Mouse (Mus musculus): ENCODE measurements around the gene Ccdc88b. TPM values are rescaled to one million over a fixed set of nuclear protein-coding genes. Genes with fewer than 3 reads are reported as not detected.

The Ccdc88b gene
- total and polyA plus RNA-seq, 2 experiments = 1.4 to 1.9 TPM

DNA sequence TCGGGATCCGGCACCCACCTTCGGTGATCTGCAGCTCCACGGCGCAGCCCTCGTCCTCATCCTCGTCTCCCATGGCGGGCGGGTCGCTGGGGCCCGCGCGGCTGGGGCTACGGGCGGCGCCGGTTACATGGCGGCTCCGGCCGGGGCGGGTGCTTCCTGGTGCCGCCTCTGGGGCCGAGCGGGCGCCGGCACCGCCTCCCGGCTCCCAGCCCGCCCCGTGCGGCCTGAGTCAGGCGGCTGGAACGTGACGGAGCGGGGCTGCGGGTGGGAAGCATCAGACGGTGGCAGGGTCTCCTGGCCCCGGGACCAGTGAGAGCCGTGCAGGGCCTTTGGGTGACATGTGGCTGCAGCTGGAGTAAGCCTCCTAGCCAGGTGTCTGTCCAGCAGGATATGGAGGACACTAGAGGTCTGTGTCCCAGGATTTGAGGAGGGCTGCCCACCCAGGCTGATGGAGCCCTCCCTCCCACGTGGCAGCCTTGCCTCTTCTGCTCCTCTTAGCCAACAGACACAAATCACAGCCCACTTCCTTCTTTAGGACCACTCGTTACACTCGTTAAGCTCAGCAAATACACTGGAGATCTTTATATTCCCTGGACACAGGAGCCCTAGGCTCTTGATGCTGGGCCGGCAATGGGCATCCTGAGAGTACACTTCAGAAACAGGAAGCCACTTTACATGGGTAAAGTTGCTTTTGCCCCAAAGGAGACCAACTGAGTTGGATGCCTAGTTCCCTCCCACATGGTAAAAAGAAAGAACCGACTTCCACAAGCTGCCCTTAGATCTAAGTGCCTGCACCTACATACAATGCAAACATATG is 17.3 kb downstream of the Ccdc88b start, which contains the start of gene Rps6ka4:
TSS of gene Rps6ka4 (minus strand) at position 162 of the 817 bp plus-strand sequence.
- Histone ChIP-seq H3K4me1 (ENCODE audit: control insufficient read depth, insufficient read depth, low read length) (peaks cover 4% of the 10 kb centered on the region; the same call in 1 of the 2 replicates), H3K79me2 (ENCODE audit: control insufficient read depth, insufficient read depth, low read length) (no peaks in the 10 kb centered on the region), H3K9ac (ENCODE audit: low read depth, low read length) (peak within 1 kb of the TSS; percentile 77), H3K4me3 (ENCODE audit: insufficient read depth, low read depth, low read length) (peak within 1 kb of the TSS; percentile 95), H3K36me3 (ENCODE audit: control insufficient read depth, insufficient read depth, low read length) (no peaks in the 10 kb centered on the region), H3K27me3 (ENCODE audit: control insufficient read depth, insufficient read depth, low read length) (no peaks in the 10 kb centered on the region), H3K27ac (replicated peaks; ENCODE audit: insufficient read depth, low read depth, low read length) (no peak within 1 kb of the TSS)
- DNase-seq (ENCODE audit: extremely low read depth, low read depth, low spot score) = no peak
- WGBS = 3% methylated on average over 44 of the region's 44 CpGs
- TF ChIP-seq POLR2A (IDR thresholded peaks at IDR 0.05; ENCODE audit: extremely low read depth, insufficient read depth, low read length) (no peak), CTCF (IDR thresholded peaks at IDR 0.05; ENCODE audit: low read depth, low read length) (no peak)

DNA sequence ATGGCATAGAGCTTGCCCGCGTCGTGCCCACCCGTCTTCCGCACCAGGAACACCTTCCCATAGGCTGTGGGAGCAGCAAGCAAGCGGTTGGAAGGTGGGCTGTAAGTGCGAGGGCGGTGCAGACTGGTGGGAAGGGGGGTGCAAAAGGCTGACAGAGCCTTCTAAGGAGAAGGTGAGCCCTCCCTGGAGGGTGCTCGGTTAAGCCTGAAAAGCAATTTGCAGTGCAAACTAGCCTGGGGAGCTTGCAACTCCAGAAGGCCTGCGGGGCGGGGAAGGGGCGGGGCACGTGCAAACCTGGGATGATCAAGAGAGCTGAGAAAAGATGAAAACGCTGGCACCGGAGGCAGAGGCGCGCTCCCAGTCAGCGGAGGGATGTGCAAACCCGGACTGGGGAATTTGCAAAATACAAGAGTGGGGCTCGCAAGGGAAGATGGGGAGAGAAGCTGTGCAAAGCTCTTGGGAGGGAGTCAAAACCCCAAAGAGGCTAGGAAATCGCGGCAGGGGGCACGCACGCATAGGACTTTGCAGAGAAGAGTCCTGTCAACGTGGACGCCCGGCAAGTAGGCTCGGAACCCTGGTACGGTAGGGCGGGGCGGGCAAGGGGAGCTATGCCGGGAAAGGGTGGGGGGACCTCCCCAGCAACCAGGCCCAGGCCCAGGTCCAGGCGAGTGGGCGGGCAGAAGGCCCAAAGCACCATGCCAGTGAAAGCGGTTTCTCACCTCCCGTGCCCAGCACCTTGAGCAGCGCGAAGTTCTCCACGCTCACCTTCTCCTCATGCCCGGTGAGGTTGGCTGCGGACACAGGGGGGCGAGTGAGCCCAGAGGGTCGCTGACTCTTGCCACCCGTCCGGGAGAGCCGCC is 18.2 kb downstream of the Ccdc88b start:
- 15% methylated on average over 45 of the region's 46 CpGs for WGBS
- Histone ChIP-seq H3K27ac (replicated peaks; ENCODE audit: insufficient read depth, low read depth, low read length) (no peak overlapping the region), H3K79me2 (ENCODE audit: control insufficient read depth, insufficient read depth, low read length) (no peaks in the 10 kb centered on the region), H3K4me3 (ENCODE audit: insufficient read depth, low read depth, low read length) (peak overlapping the region; percentile 95), H3K9ac (ENCODE audit: low read depth, low read length) (peak overlapping the region; percentile 77), H3K27me3 (ENCODE audit: control insufficient read depth, insufficient read depth, low read length) (no peaks in the 10 kb centered on the region), H3K4me1 (ENCODE audit: control insufficient read depth, insufficient read depth, low read length) (peaks cover 4% of the 10 kb centered on the region; the same call in 1 of the 2 replicates), H3K36me3 (ENCODE audit: control insufficient read depth, insufficient read depth, low read length) (peaks cover under 1% of the 10 kb centered on the region; the same call in 1 of the 2 replicates)
- TF ChIP-seq CTCF (IDR thresholded peaks at IDR 0.05; ENCODE audit: low read depth, low read length) (no peak), POLR2A (IDR thresholded peaks at IDR 0.05; ENCODE audit: extremely low read depth, insufficient read depth, low read length) (no peak)
- no peak for DNase-seq (ENCODE audit: extremely low read depth, low read depth, low spot score)

DNA sequence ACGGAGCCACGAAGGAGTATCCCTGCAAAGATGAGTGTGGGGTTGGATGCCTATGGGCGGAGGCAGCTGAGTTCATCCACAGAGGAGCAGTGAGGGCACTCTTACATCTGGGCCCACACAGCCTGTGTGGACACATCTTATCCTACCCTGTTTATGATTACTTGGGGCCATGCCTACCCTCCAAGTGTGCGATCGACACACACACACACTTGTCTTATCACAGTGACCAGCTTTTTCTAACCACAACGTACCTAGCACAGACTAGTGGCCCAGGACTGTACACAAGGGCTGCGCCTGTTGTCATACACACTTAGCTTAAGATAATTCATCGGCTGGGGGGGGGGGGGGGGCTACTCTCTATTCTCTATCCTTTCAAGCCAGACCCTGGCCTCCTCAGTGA is 25.6 kb downstream of the Ccdc88b start:
- 92% methylated on average over 8 of the region's 8 CpGs for WGBS
- H3K9ac ChIP-seq (ENCODE audit: low read depth, low read length) = no peak overlapping the region
- no peaks in the 10 kb centered on the region for H3K27me3 ChIP-seq (ENCODE audit: control insufficient read depth, insufficient read depth, low read length)
- no peak overlapping the region for H3K4me3 ChIP-seq (ENCODE audit: insufficient read depth, low read depth, low read length)
- TF ChIP-seq POLR2A (IDR thresholded peaks at IDR 0.05; ENCODE audit: extremely low read depth, insufficient read depth, low read length) = no peak
- TF ChIP-seq CTCF (IDR thresholded peaks at IDR 0.05; ENCODE audit: low read depth, low read length) = no peak
- DNase-seq (ENCODE audit: extremely low read depth, low read depth, low spot score) = no peak
- peaks cover 11% of the 10 kb centered on the region for H3K36me3 ChIP-seq (ENCODE audit: control insufficient read depth, insufficient read depth, low read length)
- H3K4me1 ChIP-seq (ENCODE audit: control insufficient read depth, insufficient read depth, low read length) = no peaks in the 10 kb centered on the region
- no peak overlapping the region for H3K27ac ChIP-seq (replicated peaks; ENCODE audit: insufficient read depth, low read depth, low read length)
- H3K79me2 ChIP-seq (ENCODE audit: control insufficient read depth, insufficient read depth, low read length) = no peaks in the 10 kb centered on the region

DNA sequence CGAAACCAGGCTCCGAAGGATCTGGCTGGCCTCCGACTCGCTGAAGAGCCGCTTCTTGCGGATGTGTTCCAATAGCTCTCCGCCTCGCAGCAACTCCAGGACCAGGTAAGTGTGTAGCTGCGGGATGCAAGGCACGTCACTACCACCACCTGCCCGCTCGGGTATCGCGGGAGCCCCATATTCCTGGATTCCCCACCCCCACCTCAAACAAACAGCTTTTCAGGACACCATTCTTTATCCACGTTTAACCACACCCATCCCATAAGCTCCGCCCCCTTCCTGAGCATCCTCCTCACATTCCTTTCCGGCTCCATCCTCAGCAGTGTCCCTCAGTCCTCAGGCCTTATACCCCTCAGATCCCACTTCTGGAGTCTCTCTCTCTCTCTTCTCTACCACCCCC is 26.7 kb downstream of the Ccdc88b start:
- TF ChIP-seq POLR2A (IDR thresholded peaks at IDR 0.05; ENCODE audit: extremely low read depth, insufficient read depth, low read length) (no peak), CTCF (IDR thresholded peaks at IDR 0.05; ENCODE audit: low read depth, low read length) (no peak)
- H3K4me3 ChIP-seq (ENCODE audit: insufficient read depth, low read depth, low read length) = no peak overlapping the region
- H3K27me3 ChIP-seq (ENCODE audit: control insufficient read depth, insufficient read depth, low read length) = no peaks in the 10 kb centered on the region
- no peaks in the 10 kb centered on the region for H3K4me1 ChIP-seq (ENCODE audit: control insufficient read depth, insufficient read depth, low read length)
- WGBS = 80% methylated on average over 17 of the region's 17 CpGs
- H3K36me3 ChIP-seq (ENCODE audit: control insufficient read depth, insufficient read depth, low read length) = peaks cover 11% of the 10 kb centered on the region
- DNase-seq (ENCODE audit: extremely low read depth, low read depth, low spot score) = no peak
- H3K79me2 ChIP-seq (ENCODE audit: control insufficient read depth, insufficient read depth, low read length) = no peaks in the 10 kb centered on the region
- no peak overlapping the region for H3K9ac ChIP-seq (ENCODE audit: low read depth, low read length)
- H3K27ac ChIP-seq (replicated peaks; ENCODE audit: insufficient read depth, low read depth, low read length) = no peak overlapping the region

DNA sequence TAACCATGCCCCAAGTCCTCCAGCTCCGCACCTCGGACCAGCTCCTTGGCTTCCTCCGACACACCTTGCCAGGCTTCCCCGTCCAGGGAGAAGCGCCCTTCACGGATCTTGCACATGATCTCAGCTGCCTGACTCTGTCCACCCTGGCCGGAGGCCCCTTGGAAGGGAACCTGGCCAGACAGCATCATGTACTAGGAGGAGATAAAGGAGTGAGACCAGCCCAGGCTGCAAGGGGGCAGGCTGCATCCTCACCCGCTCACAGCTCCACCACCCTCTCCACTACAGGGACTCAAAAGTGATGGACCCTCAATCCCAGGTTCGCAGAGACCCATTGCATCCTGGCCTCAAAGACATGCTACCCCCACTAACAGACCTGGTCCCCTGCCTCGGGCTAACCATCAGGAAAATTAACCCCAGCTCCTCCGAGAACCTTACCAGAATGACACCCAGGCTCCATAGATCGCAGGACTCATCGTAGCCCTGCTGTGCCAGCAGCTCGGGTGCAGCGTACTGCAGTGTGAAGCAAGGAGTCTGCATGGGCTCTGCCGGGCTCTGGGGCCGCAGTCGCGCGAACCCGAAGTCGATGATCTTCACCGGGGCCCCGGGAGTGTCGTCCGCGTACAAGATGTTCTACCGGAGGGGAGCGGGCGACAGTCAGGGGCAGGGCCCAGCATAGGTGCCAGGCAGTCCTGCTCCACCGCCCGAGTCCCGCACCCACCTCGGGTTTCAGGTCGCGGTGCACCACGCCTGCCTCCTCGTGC is 27.3 kb downstream of the Ccdc88b start:
- no peaks in the 10 kb centered on the region for H3K27me3 ChIP-seq (ENCODE audit: control insufficient read depth, insufficient read depth, low read length)

More for the DNA sequence above, 27.3 kb downstream of the Ccdc88b start:
- Histone ChIP-seq H3K9ac (ENCODE audit: low read depth, low read length) (no peak overlapping the region), H3K4me1 (ENCODE audit: control insufficient read depth, insufficient read depth, low read length) (no peaks in the 10 kb centered on the region), H3K27ac (replicated peaks; ENCODE audit: insufficient read depth, low read depth, low read length) (no peak overlapping the region), H3K79me2 (ENCODE audit: control insufficient read depth, insufficient read depth, low read length) (no peaks in the 10 kb centered on the region), H3K4me3 (ENCODE audit: insufficient read depth, low read depth, low read length) (no peak overlapping the region), H3K36me3 (ENCODE audit: control insufficient read depth, insufficient read depth, low read length) (peaks cover 11% of the 10 kb centered on the region)
- DNase-seq (ENCODE audit: extremely low read depth, low read depth, low spot score) = no peak
- 75% methylated on average over 38 of the region's 38 CpGs for WGBS
- TF ChIP-seq POLR2A (IDR thresholded peaks at IDR 0.05; ENCODE audit: extremely low read depth, insufficient read depth, low read length) (no peak), CTCF (IDR thresholded peaks at IDR 0.05; ENCODE audit: low read depth, low read length) (no peak)
